Mouse (Mus musculus) thymus, adult 2 months (tissue): ENCODE data around the gene Fbxl19. TPM values are rescaled to one million over a fixed set of nuclear protein-coding genes. Genes with fewer than 3 reads are reported as not detected.

Experiments used
- DNase-seq: peaks from one replicate; pipeline ENCODE4 v3.0.0; 2021
- H3K27ac ChIP-seq: fragments of 200-500 bp; 2 replicates; pipeline ENCODE4 v1.5.1; 2012; ENCODE audit warnings: low read length, control low read depth; ENCODE audit not compliant: control insufficient read depth, insufficient read depth
- H3K27me3 ChIP-seq: fragments of 200-500 bp; 2 replicates; pipeline ENCODE4 v1.6.1; 2012; ENCODE audit warnings: mild to moderate bottlenecking, low read length, moderate library complexity, mixed read lengths; ENCODE audit not compliant: control insufficient read depth, insufficient read depth
- H3K36me3 ChIP-seq: fragments of 200-500 bp; 2 replicates; pipeline ENCODE4 v1.6.1; 2012; ENCODE audit warnings: mild to moderate bottlenecking, low read length, moderate library complexity; ENCODE audit not compliant: control insufficient read depth, insufficient read depth
- H3K4me1 ChIP-seq: fragments of 200-500 bp; replicated peaks from 2 replicates; pipeline ENCODE4 v1.6.1; 2012; ENCODE audit warnings: low read length; ENCODE audit not compliant: control insufficient read depth, insufficient read depth
- H3K4me3 ChIP-seq: fragments of 200-500 bp; 2 replicates; pipeline ENCODE4 v1.5.1; 2012; ENCODE audit warnings: mild to moderate bottlenecking, low read length, control low read depth, moderate library complexity; ENCODE audit not compliant: control insufficient read depth, insufficient read depth
- CTCF ChIP-seq: fragments of 200-500 bp; IDR thresholded peaks from 2 replicates; pipeline ENCODE4 v1.5.1; 2012; ENCODE audit warnings: mild to moderate bottlenecking, control low read depth, low read length, moderate library complexity, borderline replicate concordance; ENCODE audit not compliant: control insufficient read depth, poor library complexity, insufficient read depth; ENCODE audit errors: extremely low read depth
- POLR2A ChIP-seq: fragments of 200-500 bp; IDR thresholded peaks from 2 replicates; pipeline ENCODE4 v1.6.1; 2012; ENCODE audit warnings: mild to moderate bottlenecking, low read length, control low read depth, moderate library complexity; ENCODE audit not compliant: control insufficient read depth, poor library complexity, insufficient read depth; ENCODE audit errors: extremely low read depth
- WGBS: fragments of 180-500 bp; shearing (Covaris S2); methylation state at CpG from one replicate; pipeline ENCODE4 v1.1.7; 2018; 5-methylcytosine and 5-hydroxymethylcytosine counted together
- polyA plus RNA-seq: library from polyadenylated mRNA; depleted of rRNA; stranded (reverse); fragments of >200 nt; gene quantifications from 2 replicates; pipeline ENCODE4 v1.2.3, GENCODE M21; 2012

Gene Fbxl19
- polyA plus RNA-seq, 1 experiment = 38.9 TPM

GRCm38 (mm10) chr7:127707045-127707956 is 37.0 kb upstream of the Fbxl19 start:
- WGBS = 11% methylated on average over 22 of the region's 22 CpGs
- H3K36me3 ChIP-seq = no peaks in the 10 kb centered on the region
- H3K4me1 ChIP-seq = peaks cover 16% of the 10 kb centered on the region
- no peaks in the 10 kb centered on the region for H3K27me3 ChIP-seq
- H3K27ac ChIP-seq = peak overlapping the region; percentile 72
- peak; percentile 47 for DNase-seq
- peak overlapping the region; percentile 65 for H3K4me3 ChIP-seq
- TF ChIP-seq POLR2A = no peak
- TF ChIP-seq CTCF = no peak

GRCm38 (mm10) chr7:127707957-127708206 is 36.5 kb upstream of the Fbxl19 start:
- Histone ChIP-seq H3K4me3 (peak overlapping the region; percentile 65), H3K27ac (peak overlapping the region; percentile 72), H3K4me1 (peaks cover 22% of the 10 kb centered on the region), H3K36me3 (no peaks in the 10 kb centered on the region), H3K27me3 (no peaks in the 10 kb centered on the region)
- WGBS = 0% methylated on average over 5 of the region's 5 CpGs
- DNase-seq = no peak
- TF ChIP-seq POLR2A = 0 out of 2 replicates have a peak, but pooled peaks have one; percentile 7
- TF ChIP-seq CTCF = no peak

DNA sequence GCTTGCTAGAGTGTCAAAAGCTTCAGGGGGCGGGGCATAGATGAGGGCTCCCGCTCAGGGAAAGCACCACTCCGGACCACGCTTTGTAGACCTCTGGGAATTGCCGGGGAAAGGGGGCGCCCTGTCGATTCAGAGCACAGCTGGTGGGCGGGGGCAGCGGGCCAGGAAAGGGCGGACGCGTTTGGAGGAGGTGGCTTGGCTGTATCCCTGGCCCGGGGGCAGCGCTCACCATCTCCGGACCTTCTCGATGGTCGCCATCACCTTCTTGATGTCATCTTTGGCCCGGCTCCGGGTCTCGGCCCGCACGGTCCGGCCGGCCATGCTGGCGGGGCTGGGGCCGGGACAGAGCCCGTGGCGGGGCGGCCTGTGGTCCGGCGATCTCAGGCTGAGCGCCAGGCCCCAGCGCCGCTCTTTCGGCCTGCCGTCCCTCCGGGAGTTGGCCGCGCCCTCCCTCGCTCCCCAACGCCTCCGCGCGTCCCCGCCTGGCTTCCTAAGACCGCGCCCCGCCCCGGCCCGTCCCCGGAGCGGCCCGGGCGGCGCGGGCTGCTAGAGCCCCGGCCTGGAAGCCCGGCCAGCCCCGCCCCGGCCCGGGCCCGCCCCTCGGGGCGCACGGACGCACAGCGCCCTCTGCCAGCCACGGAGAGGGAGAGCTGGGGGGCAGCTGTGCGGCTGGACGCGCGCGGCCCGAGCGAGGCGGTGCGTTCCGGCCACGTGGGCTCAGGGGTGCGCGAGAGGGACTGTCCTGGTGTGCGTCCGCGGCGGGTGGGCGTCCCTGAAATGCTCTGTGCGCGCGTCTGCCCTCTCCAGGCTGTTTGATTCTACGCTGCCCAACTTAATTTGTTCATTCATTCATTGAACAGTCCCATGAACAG is 35.9 kb upstream of the Fbxl19 start, which contains the start of gene Bcl7c:
Gene Bcl7c (minus strand): TSS at position 727 of the 872 bp plus-strand sequence.
- peak within 1 kb of the TSS; percentile 65 for H3K4me3 ChIP-seq
- peak; percentile 83 for DNase-seq
- no peaks in the 10 kb centered on the region for H3K36me3 ChIP-seq
- WGBS = under 1% methylated on average over 87 of the region's 90 CpGs
- peaks cover 26% of the 10 kb centered on the region for H3K4me1 ChIP-seq
- H3K27me3 ChIP-seq = no peaks in the 10 kb centered on the region
- TF ChIP-seq POLR2A (no peak; the same call in 1 of the 2 replicates), CTCF (peak; percentile 75)
- H3K27ac ChIP-seq = peak within 1 kb of the TSS; percentile 72

GRCm38 (mm10) chr7:127709261-127709979 is 34.9 kb upstream of the Fbxl19 start:
- no peak for DNase-seq
- Histone ChIP-seq H3K4me1 (peaks cover 26% of the 10 kb centered on the region), H3K36me3 (no peaks in the 10 kb centered on the region), H3K4me3 (no peak overlapping the region), H3K27ac (no peak overlapping the region), H3K27me3 (no peaks in the 10 kb centered on the region)
- TF ChIP-seq CTCF (no peak), POLR2A (no peak)
- WGBS = 75% methylated on average over 5 of the region's 5 CpGs

- Histone ChIP-seq H3K27ac (no peak overlapping the region), H3K4me1 (peaks cover 26% of the 10 kb centered on the region), H3K27me3 (no peaks in the 10 kb centered on the region), H3K36me3 (no peaks in the 10 kb centered on the region), H3K4me3 (no peak overlapping the region)
- DNase-seq = no peak
- TF ChIP-seq POLR2A (no peak), CTCF (no peak)
- 76% methylated on average over 3 of the region's 3 CpGs for WGBS
Measured at GRCm38 (mm10) chr7:127711031-127711430, 33.3 kb upstream of the Fbxl19 start.

GRCm38 (mm10) chr7:127711456-127711855 is 32.9 kb upstream of the Fbxl19 start:
- TF ChIP-seq CTCF (no peak), POLR2A (no peak)
- Histone ChIP-seq H3K36me3 (no peaks in the 10 kb centered on the region), H3K4me3 (no peak overlapping the region), H3K27ac (no peak overlapping the region), H3K4me1 (peaks cover 26% of the 10 kb centered on the region), H3K27me3 (no peaks in the 10 kb centered on the region)
- 24% methylated on average over 3 of the region's 3 CpGs for WGBS
- no peak for DNase-seq
